Mouse (Mus musculus): Measurements from ENCODE around the gene Psmb4.

DNA sequence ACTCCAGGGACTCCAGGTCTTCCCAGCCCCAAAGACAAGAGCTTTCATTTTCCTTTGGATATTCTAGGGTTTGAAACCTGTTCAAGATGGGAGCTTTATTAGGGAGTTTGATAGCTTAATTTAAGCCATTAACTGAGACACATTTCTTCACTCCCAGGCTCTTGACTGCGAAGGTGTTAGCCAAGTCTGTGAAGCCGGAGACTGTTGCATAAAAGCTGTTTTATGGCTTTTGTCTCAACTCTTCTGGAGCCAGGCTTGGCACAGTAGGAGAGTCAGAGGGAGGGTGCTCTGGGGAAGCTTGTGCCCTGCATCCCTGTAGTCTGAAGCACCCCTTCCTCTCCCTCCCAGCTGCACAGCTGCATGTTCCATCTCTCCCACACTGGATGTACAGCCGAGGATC is 35.6 kb upstream of the Psmb4 start:
- TF ChIP-seq CTCF (IDR thresholded peaks at IDR 0.05; ENCODE audit: low read depth, low read length) (no peak), GATA2 (IDR thresholded peaks at IDR 0.05; ENCODE audit: borderline replicate concordance, low read depth, low read length) (no peak), GATA1 (IDR thresholded peaks at IDR 0.05; ENCODE audit: borderline replicate concordance, low read length) (no peak)
